Comparison of ENCODE assay signal across 9 mouse cellular contexts in the genomic region with DNA sequence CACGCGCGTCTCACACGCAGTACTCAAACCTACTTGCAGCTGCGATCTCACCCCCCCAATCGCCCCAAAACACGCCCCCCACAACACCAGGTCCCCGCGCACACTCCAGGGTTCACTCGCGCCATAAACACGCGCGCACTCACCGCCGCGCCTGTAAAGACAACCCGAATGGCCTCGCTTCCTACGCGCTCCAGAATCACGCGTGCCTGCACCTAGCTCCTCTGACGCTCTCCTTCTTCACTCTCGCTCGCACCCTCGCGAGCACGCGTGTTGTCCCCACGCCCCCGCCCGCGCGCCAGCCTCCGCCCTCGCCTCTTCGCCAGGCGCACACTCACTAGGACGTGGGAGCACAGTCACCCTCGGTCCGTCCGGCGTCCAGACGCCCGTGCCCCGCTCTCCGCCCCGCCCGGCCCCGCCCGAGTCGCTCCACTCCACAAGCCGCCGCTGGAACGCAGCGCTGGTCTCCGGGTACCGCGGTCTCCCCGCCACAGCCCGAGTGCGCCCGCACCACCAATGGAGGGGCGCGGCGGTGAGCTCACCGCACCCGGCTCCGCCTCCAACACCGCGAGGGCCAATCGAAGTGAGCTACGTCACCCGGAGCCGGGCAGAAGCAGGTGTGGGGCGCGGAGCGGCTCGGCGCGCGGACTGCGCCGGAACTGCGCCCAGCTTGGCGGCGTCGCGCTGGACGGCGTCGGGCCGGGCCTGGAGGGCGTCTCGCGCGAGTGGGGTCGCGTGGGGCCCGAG. TPM values are rescaled to one million over a fixed set of nuclear protein-coding genes. Genes with fewer than 3 reads are reported as not detected.
DNase-seq lines count a peak whose midpoint lies in the region; ATAC-seq and TF ChIP-seq lines count a peak whose summit lies in the region.
"Had no signal": no experiment of that assay in that cellular context is flagged by ENCODE, and none has a peak within 500 bp of the region (broad histone marks: within the 10 kb centered on the region; RNA-seq: fewer than 3 reads in every experiment).

No protein-coding gene starts in this region.

- no peaks in the 10 kb centered on the region for H3K36me3 ChIP-seq in testis, adult 2 months (ENCODE audit: control insufficient read depth, insufficient read depth, low read length)

- peak; percentile 78 for DNase-seq in ES-CJ7 (ENCODE audit: low read depth, low spot score)
- peak; percentile 93 to 94 for DNase-seq in cerebellum, adult 18-20 months
- DNase-seq in forelimb bud, embryonic 11.5 days (ENCODE audit: low read depth, low spot score), result peak; percentile 91
- peak; percentile 80 to 81 for DNase-seq in heart, postnatal 36 days
- DNase-seq in layer of hippocampus, adult 2 months (ENCODE audit: low spot score in 2 of 2), result peak; percentile 90 to 92
- peak; percentile 81 to 86 for DNase-seq in lung, adult 18-20 months

- TF ChIP-seq POLR2A in testis, adult 2 months (IDR thresholded peaks at IDR 0.05; ENCODE audit: control insufficient read depth, low read depth, low read length), result no peak

- H3K4me3 ChIP-seq in layer of hippocampus, adult 2 months, result peak overlapping the region; percentile 91
- H3K4me3 ChIP-seq in testis, adult 2 months (ENCODE audit: control insufficient read depth, low read depth, low read length), result peak overlapping the region; percentile 80

- H3K4me1 ChIP-seq in testis, adult 2 months (ENCODE audit: control insufficient read depth, insufficient read depth, low read length), result peaks cover 10% of the 10 kb centered on the region

- H3K27ac ChIP-seq in layer of hippocampus, adult 2 months, result peak overlapping the region; percentile 96
- H3K27ac ChIP-seq in testis, adult 2 months (ENCODE audit: control insufficient read depth, insufficient read depth, low read depth, low read length), result no peak overlapping the region

- intact Hi-C loops in heart, postnatal 36 days (cut with DNase I), result no loop called here

- no peak for TF ChIP-seq CTCF in layer of hippocampus, adult 2 months (conservative IDR thresholded peaks at IDR 0.05)
- no peak for TF ChIP-seq CTCF in testis, adult 2 months (IDR thresholded peaks at IDR 0.05; ENCODE audit: control insufficient read depth, insufficient read depth, insufficient replicate concordance, low read depth, low read length)

- no peaks in the 10 kb centered on the region for H3K27me3 ChIP-seq in testis, adult 2 months (ENCODE audit: control insufficient read depth, insufficient read depth, low read length)

- ATAC-seq in neutrophil, adult 5-6 weeks (ENCODE audit: extremely low read depth, insufficient number of reproducible peaks, low FRiP score, poor library complexity, severe bottlenecking), result peak; percentile 57

RNA-seq across cellular contexts. Expression of a gene that starts 18.8 kb away (rescaled TPM):
- not detected for total RNA-seq in heart, postnatal 36 days (2021)
- total RNA-seq in layer of hippocampus, adult 2 months (2021), result not detected
- not detected in 2 replicates for total RNA-seq in neutrophil, adult 5-6 weeks (2017)
- polyA plus RNA-seq in testis, adult 2 months (2012; rRNA removed), result not detected in 2 replicates
- total RNA-seq: MEL had no signal

RNA-seq across cellular contexts. Expression of a gene that starts 50.4 kb away (rescaled TPM):
- 10 to 100 TPM; 69.5 to 71.8 TPM for total RNA-seq in heart, postnatal 36 days (2021)
- total RNA-seq in layer of hippocampus, adult 2 months (2021), result 10 to 100 TPM; 27.3 to 31.3 TPM
- 79.3 and 80.7 TPM in 2 replicates for total RNA-seq in neutrophil, adult 5-6 weeks (2017)
- polyA plus RNA-seq in testis, adult 2 months (2012; rRNA removed), result 39.9 and 47.1 TPM in 2 replicates
